Mouse (Mus musculus) layer of hippocampus, adult 18-20 months (tissue): ENCODE measurements around the gene Cdca8. TPM values are rescaled to one million over a fixed set of nuclear protein-coding genes. Genes with fewer than 3 reads are reported as not detected.
"Not testable (repeated sequence)": the region's sequence is repeated elsewhere in the genome, so short reads cannot be mapped to it uniquely, and the experiment has no call there.

ENCODE experiments used
- DNase-seq, 2 experiments: peaks; one replicate each; pipeline ENCODE4 v3.0.0; 2022; ENCODE audit warnings: low spot score in 2 of 2
- long read RNA-seq: library from polyadenylated mRNA; stranded (forward); transcript quantifications from one replicate; pipeline ENCODE4 v2.0.0, GENCODE M21; 2021
- total RNA-seq, 2 experiments: library from RNA; stranded (reverse); gene quantifications; 2 replicates each; pipeline ENCODE4 v1.2.3; 2021

Gene Cdca8
- total RNA-seq: 1 to 10 TPM; 1.3 to 1.8 TPM
- long read RNA-seq: 0 reads

- DNase-seq: not testable (repeated sequence)
Measured at GRCm38 (mm10) chr4:124939211-124939610, at the start of gene Cdca8. TSS of gene Cdca8 (minus strand) at chr4:124939311.

- no peak for DNase-seq
Measured at GRCm38 (mm10) chr4:124988382-124988781, 49.3 kb upstream of the Cdca8 start.

GRCm38 (mm10) chr4:124987711-124988097 is 48.6 kb upstream of the Cdca8 start:
- DNase-seq: no peak

GRCm38 (mm10) chr4:124986739-124987710 is 47.9 kb upstream of the Cdca8 start:
- DNase-seq: no peak

- no peak for DNase-seq
Measured at GRCm38 (mm10) chr4:124985671-124986602, 46.8 kb upstream of the Cdca8 start, which contains the start of gene Rspo1. TSS of gene Rspo1 (plus strand) at chr4:124986430.

- DNase-seq: peak in 1 of 2 experiments; percentile 15
Measured at GRCm38 (mm10) chr4:124984871-124985670, 46.0 kb upstream of the Cdca8 start.

- no peak for DNase-seq
Measured at GRCm38 (mm10) chr4:124983893-124984526, 44.9 kb upstream of the Cdca8 start.

- no peak for DNase-seq
Measured at GRCm38 (mm10) chr4:124978201-124978600, 39.1 kb upstream of the Cdca8 start.

- no peak for DNase-seq
Measured at GRCm38 (mm10) chr4:124973296-124973695, 34.2 kb upstream of the Cdca8 start.

GRCm38 (mm10) chr4:124972316-124972715 is 33.2 kb upstream of the Cdca8 start:
- DNase-seq: no peak

- DNase-seq: no peak
Measured at GRCm38 (mm10) chr4:124971094-124971493, 32.0 kb upstream of the Cdca8 start.

- DNase-seq: no peak
Measured at GRCm38 (mm10) chr4:124970677-124971076, 31.6 kb upstream of the Cdca8 start.

- no peak for DNase-seq
Measured at GRCm38 (mm10) chr4:124970194-124970593, 31.1 kb upstream of the Cdca8 start.

- DNase-seq: no peak
Measured at GRCm38 (mm10) chr4:124969219-124969848, 30.2 kb upstream of the Cdca8 start.

- DNase-seq: no peak
Measured at GRCm38 (mm10) chr4:124968711-124969110, 29.6 kb upstream of the Cdca8 start.

GRCm38 (mm10) chr4:124964912-124965599 is 25.9 kb upstream of the Cdca8 start:
- DNase-seq: no peak

- no peak for DNase-seq
Measured at GRCm38 (mm10) chr4:124962576-124962975, 23.5 kb upstream of the Cdca8 start.

GRCm38 (mm10) chr4:124960940-124961339 is 21.8 kb upstream of the Cdca8 start:
- no peak for DNase-seq

- no peak for DNase-seq
Measured at GRCm38 (mm10) chr4:124959062-124959461, 20.0 kb upstream of the Cdca8 start.
